Mouse (Mus musculus): Measurements from ENCODE around the gene Smurf2.

DNA sequence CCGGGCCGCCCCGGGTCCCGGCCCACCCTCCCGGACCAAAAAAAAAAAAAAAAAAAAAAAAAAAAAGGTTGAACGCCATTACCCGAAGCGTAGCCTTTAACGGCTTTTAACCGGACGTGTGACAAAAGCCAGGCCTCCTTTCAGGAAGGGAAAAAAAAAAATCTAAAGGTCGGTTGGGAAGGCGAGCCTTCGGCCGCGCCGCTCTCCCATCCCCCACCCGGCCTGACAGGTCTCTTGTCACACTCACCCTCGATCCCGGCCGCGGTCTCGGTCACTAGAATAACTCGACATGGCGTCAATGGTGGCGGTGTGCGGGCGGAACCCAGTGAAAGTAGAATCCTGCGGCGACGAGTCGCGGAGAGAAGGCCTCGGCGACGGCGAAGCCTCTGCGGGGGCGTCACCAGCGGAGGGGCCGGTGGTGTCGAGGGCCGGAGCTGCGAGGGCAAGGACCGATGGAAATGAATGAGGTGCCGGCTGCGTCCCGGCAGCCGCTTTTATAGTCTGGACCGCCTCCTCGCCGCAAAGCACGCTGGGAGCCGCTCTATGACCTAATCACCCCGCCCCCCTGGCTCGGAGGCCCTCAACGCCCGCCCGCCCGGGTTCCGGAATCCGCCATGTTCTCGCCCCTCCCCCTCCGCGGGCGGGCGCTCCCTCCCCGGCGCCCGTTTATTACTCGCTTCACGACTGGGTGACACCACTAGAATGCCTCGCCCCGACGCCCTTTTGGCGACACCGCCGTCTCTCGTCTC is 132.3 kb downstream of the Smurf2 start:
- TF ChIP-seq CTCF (IDR thresholded peaks at IDR 0.05; ENCODE audit: insufficient read depth, low read depth, low read length): no peak
- TF ChIP-seq POLR2A (IDR thresholded peaks at IDR 0.05; ENCODE audit: insufficient read depth, low read depth, low read length): peak; percentile 97
